Mouse (Mus musculus): ENCODE measurements at regions not wholly inside any gene's neighbourhood (a gene's known extent, or its start where the extent isn't known, plus 50 kb on each side); places are given as distances from the start of the nearest gene placed in this dataset.

- Histone ChIP-seq H3K4me3 (ENCODE audit: insufficient read depth, low read length) (no peak overlapping the region), H3K4me1 (ENCODE audit: control insufficient read depth, insufficient read depth, low read length) (no peaks in the 10 kb centered on the region), H3K27ac (ENCODE audit: insufficient read depth, low read depth, low read length) (no peak overlapping the region)
- TF ChIP-seq CTCF (IDR thresholded peaks at IDR 0.05; ENCODE audit: low read depth, low read length) (no peak), POLR2A (IDR thresholded peaks at IDR 0.05; ENCODE audit: borderline replicate concordance, low read depth, low read length) (no peak)
These were observed 210.8 kb upstream of the 1700056E22Rik start for GRCm38 (mm10) chr1:184244730-184245488.

DNA sequence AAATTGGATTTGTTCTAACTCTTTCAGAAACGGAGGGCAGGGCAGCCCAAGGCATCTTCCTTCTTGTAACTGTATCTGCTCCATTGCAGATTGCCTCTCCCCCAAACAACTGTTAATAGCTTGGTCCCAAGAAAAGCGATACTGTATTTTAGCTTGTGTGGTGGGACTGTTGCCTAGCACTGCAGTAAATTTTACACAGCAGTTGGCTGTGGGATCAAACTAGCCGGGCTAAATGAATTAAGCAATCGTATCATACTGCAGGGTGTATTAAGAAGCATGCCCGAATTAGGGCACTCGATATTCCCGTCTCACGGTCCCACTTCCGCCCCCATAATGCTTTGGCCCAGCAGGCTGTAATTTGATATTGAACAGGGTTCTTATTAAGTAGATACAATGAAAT, 210.2 kb upstream of the 1700056E22Rik start:
- Histone ChIP-seq H3K4me3 (ENCODE audit: insufficient read depth, low read length) (no peak overlapping the region), H3K27ac (ENCODE audit: insufficient read depth, low read depth, low read length) (no peak overlapping the region), H3K4me1 (ENCODE audit: control insufficient read depth, insufficient read depth, low read length) (no peaks in the 10 kb centered on the region)
- no peak for TF ChIP-seq POLR2A (IDR thresholded peaks at IDR 0.05; ENCODE audit: borderline replicate concordance, low read depth, low read length)
- no peak for TF ChIP-seq CTCF (IDR thresholded peaks at IDR 0.05; ENCODE audit: low read depth, low read length)

- H3K4me3 ChIP-seq (ENCODE audit: insufficient read depth, low read length), result no peak overlapping the region
- no peak for TF ChIP-seq POLR2A (IDR thresholded peaks at IDR 0.05; ENCODE audit: borderline replicate concordance, low read depth, low read length)
- no peak for TF ChIP-seq CTCF (IDR thresholded peaks at IDR 0.05; ENCODE audit: low read depth, low read length)
These were observed 207.7 kb upstream of the 1700056E22Rik start for GRCm38 (mm10) chr1:184241846-184242245.

DNA sequence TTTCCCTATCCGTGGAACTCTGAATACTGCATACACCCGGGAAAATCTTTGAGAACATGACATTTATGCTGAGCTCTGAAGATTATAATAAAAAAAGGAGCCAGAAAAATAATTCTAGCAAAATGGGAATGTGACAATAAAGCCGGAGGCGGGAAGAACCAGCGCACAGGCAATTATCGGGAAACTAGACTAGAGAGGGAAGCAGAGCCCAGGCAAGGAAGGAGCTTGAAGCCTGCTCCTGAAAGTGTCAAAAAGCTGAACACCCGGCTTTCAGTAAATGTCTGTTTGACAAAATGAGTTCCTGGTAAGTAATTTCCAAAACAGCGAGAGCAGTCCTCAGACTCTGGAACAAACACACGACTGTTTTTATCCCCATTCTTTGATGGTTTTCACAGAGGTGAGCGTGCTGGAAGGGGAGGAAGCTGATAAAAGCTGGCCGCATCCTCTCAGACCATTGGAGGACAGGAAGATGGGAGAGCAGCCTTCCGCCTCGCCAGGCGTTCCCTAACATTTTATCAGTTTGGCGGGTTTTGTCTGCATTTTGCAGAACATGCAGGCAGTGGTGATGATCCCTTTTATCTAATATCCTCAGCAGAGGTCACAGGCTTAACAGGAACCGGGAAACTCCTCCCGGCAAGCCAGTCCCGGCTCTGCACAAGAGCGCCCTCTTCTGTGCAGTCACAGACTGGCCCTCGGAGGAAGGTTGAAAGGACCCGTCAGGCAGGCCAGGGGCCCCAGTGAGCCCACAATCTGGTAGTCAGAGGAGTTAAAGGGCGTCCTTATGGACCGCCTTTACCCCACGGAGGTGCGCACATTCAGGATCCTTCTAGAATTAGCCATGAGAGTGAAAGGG, 201.3 kb upstream of the 1700056E22Rik start:
- TF ChIP-seq POLR2A (IDR thresholded peaks at IDR 0.05; ENCODE audit: borderline replicate concordance, low read depth, low read length), result no peak
- TF ChIP-seq CTCF (IDR thresholded peaks at IDR 0.05; ENCODE audit: low read depth, low read length), result peak; percentile 90
- Histone ChIP-seq H3K27ac (ENCODE audit: insufficient read depth, low read depth, low read length) (no peak overlapping the region), H3K4me3 (ENCODE audit: insufficient read depth, low read length) (no peak overlapping the region; the same call in 1 of the 2 replicates), H3K4me1 (ENCODE audit: control insufficient read depth, insufficient read depth, low read length) (no peaks in the 10 kb centered on the region)

More at GRCm38 (mm10) chr1:184241846-184242245, 207.7 kb upstream of the 1700056E22Rik start:
- no peaks in the 10 kb centered on the region for H3K4me1 ChIP-seq (ENCODE audit: control insufficient read depth, insufficient read depth, low read length)
- H3K27ac ChIP-seq (ENCODE audit: insufficient read depth, low read depth, low read length), result no peak overlapping the region

GRCm38 (mm10) chr1:184234320-184234988, 200.4 kb upstream of the 1700056E22Rik start:
- TF ChIP-seq POLR2A (IDR thresholded peaks at IDR 0.05; ENCODE audit: borderline replicate concordance, low read depth, low read length) (no peak), CTCF (IDR thresholded peaks at IDR 0.05; ENCODE audit: low read depth, low read length) (no peak)
- Histone ChIP-seq H3K27ac (ENCODE audit: insufficient read depth, low read depth, low read length) (no peak overlapping the region), H3K4me3 (ENCODE audit: insufficient read depth, low read length) (no peak overlapping the region), H3K4me1 (ENCODE audit: control insufficient read depth, insufficient read depth, low read length) (no peaks in the 10 kb centered on the region)

DNA sequence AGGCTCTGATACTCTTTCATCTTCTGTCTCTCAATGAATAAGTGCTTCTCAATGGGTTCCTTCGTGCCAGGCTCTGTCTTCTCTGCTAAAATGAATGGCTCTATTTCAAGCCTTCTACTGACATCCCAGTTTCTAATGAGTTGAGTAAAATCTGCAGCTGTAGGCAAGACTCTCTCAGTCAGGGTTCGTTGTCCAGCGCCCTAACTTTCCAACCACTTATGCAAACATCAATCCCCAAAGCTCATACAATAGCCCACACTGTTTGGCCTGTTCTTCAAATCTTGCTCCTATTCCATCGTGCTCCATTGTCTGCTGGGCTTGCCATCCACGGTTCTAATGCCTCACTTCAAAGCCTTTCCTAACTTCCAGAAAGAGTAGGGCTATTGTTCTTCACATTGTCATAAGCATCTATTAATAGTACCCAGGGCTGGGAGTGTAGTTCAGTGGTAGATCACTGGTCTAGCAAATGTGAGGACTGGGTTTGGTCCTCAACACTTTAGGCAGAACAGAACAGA, 199.7 kb upstream of the 1700056E22Rik start:
- Histone ChIP-seq H3K27ac (ENCODE audit: insufficient read depth, low read depth, low read length) (no peak overlapping the region), H3K4me1 (ENCODE audit: control insufficient read depth, insufficient read depth, low read length) (no peaks in the 10 kb centered on the region), H3K4me3 (ENCODE audit: insufficient read depth, low read length) (no peak overlapping the region)
- no peak for TF ChIP-seq POLR2A (IDR thresholded peaks at IDR 0.05; ENCODE audit: borderline replicate concordance, low read depth, low read length)
- TF ChIP-seq CTCF (IDR thresholded peaks at IDR 0.05; ENCODE audit: low read depth, low read length), result no peak

- Histone ChIP-seq H3K4me1 (ENCODE audit: control insufficient read depth, insufficient read depth, low read length) (no peaks in the 10 kb centered on the region), H3K27ac (ENCODE audit: insufficient read depth, low read depth, low read length) (no peak overlapping the region), H3K4me3 (ENCODE audit: insufficient read depth, low read length) (no peak overlapping the region)
- TF ChIP-seq POLR2A (IDR thresholded peaks at IDR 0.05; ENCODE audit: borderline replicate concordance, low read depth, low read length), result no peak
- TF ChIP-seq CTCF (IDR thresholded peaks at IDR 0.05; ENCODE audit: low read depth, low read length), result no peak
These were observed 188.2 kb upstream of the 1700056E22Rik start for GRCm38 (mm10) chr1:184222326-184222725.

DNA sequence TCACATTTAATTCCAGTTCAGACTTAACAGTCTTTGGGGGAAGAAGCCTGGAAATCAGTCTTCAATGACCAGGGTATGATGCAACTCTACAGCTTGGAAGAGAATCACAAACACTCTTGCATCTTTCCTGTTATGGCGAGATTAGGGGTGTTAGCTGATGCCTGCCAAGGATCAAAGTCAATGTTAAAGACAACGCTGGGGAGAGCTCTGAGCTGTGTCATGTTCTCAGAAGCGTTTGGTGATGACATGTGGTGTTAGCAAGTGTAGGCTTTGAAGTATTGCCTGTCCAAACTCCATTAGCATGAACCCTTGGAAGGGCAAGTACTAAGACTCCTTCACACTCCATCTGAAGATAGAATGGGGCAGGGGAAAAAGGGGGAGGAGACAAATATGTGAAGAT, 187.7 kb upstream of the 1700056E22Rik start:
- Histone ChIP-seq H3K27ac (ENCODE audit: insufficient read depth, low read depth, low read length) (no peak overlapping the region), H3K4me3 (ENCODE audit: insufficient read depth, low read length) (no peak overlapping the region), H3K4me1 (ENCODE audit: control insufficient read depth, insufficient read depth, low read length) (no peaks in the 10 kb centered on the region)
- TF ChIP-seq POLR2A (IDR thresholded peaks at IDR 0.05; ENCODE audit: borderline replicate concordance, low read depth, low read length) (no peak), CTCF (IDR thresholded peaks at IDR 0.05; ENCODE audit: low read depth, low read length) (no peak)

DNA sequence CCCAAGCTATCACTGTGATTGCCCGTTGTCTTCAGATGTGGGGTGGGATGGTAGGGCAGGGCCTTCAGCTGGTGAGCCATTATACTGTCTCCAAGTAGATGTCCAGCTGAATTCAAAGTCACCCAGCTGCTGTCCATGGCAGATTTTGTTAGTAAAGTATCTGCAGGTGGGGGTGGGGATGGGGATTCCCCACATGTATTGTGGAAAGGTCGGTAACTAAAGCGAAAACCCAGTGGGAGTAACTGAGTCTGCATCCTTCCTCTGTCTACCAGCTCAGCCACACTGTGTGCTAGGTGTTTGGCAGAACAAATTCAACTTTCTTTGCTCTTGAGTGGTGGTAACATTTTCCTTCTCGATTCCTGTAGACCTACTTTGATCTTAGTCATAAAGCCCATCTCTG, 163.2 kb upstream of the 1700056E22Rik start:
- Histone ChIP-seq H3K4me1 (ENCODE audit: control insufficient read depth, insufficient read depth, low read length) (no peaks in the 10 kb centered on the region), H3K4me3 (ENCODE audit: insufficient read depth, low read length) (no peak overlapping the region), H3K27ac (ENCODE audit: insufficient read depth, low read depth, low read length) (no peak overlapping the region)
- no peak for TF ChIP-seq POLR2A (IDR thresholded peaks at IDR 0.05; ENCODE audit: borderline replicate concordance, low read depth, low read length)
- TF ChIP-seq CTCF (IDR thresholded peaks at IDR 0.05; ENCODE audit: low read depth, low read length), result no peak

Measured in bone marrow macrophage, adult 2 months (primary cell).